Mouse (Mus musculus) liver, embryonic 15.5 days (tissue): Measurements from ENCODE around the gene Ptbp1. TPM values are rescaled to one million over a fixed set of nuclear protein-coding genes. Genes with fewer than 3 reads are reported as not detected.

Experiments
- ATAC-seq: fragments of 200-750 bp; cut with Nextera tagmentation; 2 replicates; pipeline ENCODE4 v1.8.0; 2017; ENCODE audit warnings: moderate number of reproducible peaks, mild to moderate bottlenecking, moderate library complexity; ENCODE audit not compliant: insufficient read depth
- H3K27ac ChIP-seq: fragments of 300-500 bp; sonication (generic); replicated peaks from 2 replicates; pipeline ENCODE4 v1.5.1; 2015; ENCODE audit warnings: mild to moderate bottlenecking, inconsistent platforms
- H3K27me3 ChIP-seq: fragments of 300-500 bp; sonication (generic); 2 replicates; pipeline ENCODE4 v1.6.1; 2015; ENCODE audit warnings: mild to moderate bottlenecking, inconsistent platforms
- H3K36me3 ChIP-seq: fragments of 300-500 bp; sonication (generic); replicated peaks from 2 replicates; pipeline ENCODE4 v1.6.1; 2015; ENCODE audit warnings: moderate library complexity, mild to moderate bottlenecking, inconsistent platforms
- H3K4me1 ChIP-seq: fragments of 300-500 bp; sonication (generic); replicated peaks from 2 replicates; pipeline ENCODE4 v1.6.1; 2015; ENCODE audit warnings: inconsistent platforms
- H3K4me2 ChIP-seq: fragments of 300-500 bp; sonication (generic); 2 replicates; pipeline ENCODE4 v1.6.1; 2015; ENCODE audit warnings: moderate library complexity, mild to moderate bottlenecking, inconsistent platforms
- H3K4me3 ChIP-seq: fragments of 300-500 bp; sonication (generic); replicated peaks from 2 replicates; pipeline ENCODE4 v1.5.1; 2015; ENCODE audit warnings: mild to moderate bottlenecking, inconsistent platforms
- H3K9ac ChIP-seq: fragments of 300-500 bp; sonication (generic); 2 replicates; pipeline ENCODE4 v1.6.1; 2015; ENCODE audit warnings: moderate library complexity, mild to moderate bottlenecking, inconsistent platforms
- H3K9me3 ChIP-seq: fragments of 300-500 bp; sonication (generic); replicated peaks from 2 replicates; pipeline ENCODE4 v1.6.1; 2016; ENCODE audit warnings: inconsistent platforms
- WGBS: fragments of 180-500 bp; shearing (Covaris S2); methylation state at CpG from one replicate; pipeline ENCODE4 v1.1.7; 2015; ENCODE audit warnings: mixed read lengths; ENCODE audit not compliant: insufficient replicate concordance; 5-methylcytosine and 5-hydroxymethylcytosine counted together
- polyA plus RNA-seq: library from polyadenylated mRNA; unstranded; fragments of >200 nt; fragmentation: Nextera tagmentation; extraction: Ambion mirVana; gene quantifications from 2 replicates; pipeline ENCODE4 v1.2.1, GENCODE M21; 2015

Ptbp1 gene
- polyA plus RNA-seq, 1 experiment from 2014 or later = 120 TPM

DNA sequence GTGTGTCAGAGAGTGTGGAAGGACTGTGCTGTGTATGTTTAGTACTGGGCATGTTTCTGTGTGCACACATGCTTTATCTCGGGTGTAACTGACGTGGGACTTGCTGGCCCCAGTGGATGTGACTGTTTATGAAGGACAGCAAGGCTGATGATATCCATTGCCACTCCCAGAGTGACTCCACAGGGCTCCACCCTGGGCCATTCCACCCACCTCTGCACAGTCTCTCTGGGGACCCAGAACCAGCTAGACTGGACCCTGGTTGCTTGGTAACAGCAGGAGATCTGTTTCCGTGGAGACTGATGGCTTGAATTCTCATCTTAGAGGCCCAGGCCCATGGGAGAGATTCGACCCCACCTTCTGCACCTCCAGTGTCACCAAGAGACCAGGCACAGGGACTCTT is 36.0 kb upstream of the Ptbp1 start:
- no peak for ATAC-seq
- Histone ChIP-seq H3K4me1 (peaks cover 11% of the 10 kb centered on the region), H3K36me3 (no peaks in the 10 kb centered on the region), H3K27me3 (no peaks in the 10 kb centered on the region), H3K4me2 (no peak overlapping the region), H3K4me3 (no peak overlapping the region), H3K27ac (no peak overlapping the region), H3K9me3 (no peaks in the 10 kb centered on the region), H3K9ac (no peak overlapping the region)
- WGBS = 43% methylated on average over 4 of the region's 4 CpGs

DNA sequence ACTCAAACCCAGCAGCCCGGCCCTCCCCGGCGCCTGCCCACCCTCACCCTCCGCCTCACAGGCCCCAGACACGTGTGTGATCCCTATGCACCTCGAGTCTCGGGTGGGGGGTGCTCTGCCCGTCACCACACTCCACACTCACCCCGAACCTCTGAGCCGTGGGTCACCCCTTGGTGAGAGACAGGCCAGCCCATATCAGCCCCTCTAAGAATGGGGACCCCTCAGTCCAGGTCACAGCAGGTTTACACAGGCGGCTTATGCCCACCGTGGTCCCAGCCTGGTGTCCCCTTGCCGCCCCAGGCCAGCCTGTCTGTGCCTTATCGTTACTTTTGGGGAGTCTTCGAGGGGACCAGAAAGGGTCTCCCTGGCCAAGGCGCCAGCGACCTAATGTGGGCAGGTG is 34.6 kb upstream of the Ptbp1 start:
- H3K4me2 ChIP-seq = no peak overlapping the region
- no peaks in the 10 kb centered on the region for H3K27me3 ChIP-seq
- ATAC-seq = no peak
- WGBS = 79% methylated on average over 17 of the region's 17 CpGs
- H3K9ac ChIP-seq = no peak overlapping the region
- no peaks in the 10 kb centered on the region for H3K9me3 ChIP-seq
- H3K27ac ChIP-seq = no peak overlapping the region
- H3K4me3 ChIP-seq = no peak overlapping the region
- H3K36me3 ChIP-seq = no peaks in the 10 kb centered on the region
- peaks cover 21% of the 10 kb centered on the region for H3K4me1 ChIP-seq

DNA sequence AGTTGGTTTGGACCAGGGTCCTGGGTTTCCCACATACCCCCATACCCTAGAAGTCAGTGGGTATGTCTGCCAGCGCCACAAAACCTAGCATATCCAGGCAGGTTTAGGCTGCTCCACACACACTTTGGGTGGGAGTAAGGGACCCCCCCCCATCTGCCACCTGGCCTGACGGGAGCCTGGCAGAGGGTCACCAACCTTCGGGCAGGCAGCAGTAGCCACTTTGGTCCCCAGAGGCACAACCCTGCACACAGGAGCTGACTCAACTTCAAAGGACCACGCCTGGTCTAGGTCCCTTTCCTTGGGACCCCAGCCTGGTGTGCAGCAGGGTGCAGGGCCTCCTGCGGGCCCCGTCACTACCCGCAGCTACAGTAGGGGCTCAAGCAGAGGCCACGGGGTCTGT is 34.0 kb upstream of the Ptbp1 start:
- ATAC-seq = no peak
- no peaks in the 10 kb centered on the region for H3K36me3 ChIP-seq
- H3K4me1 ChIP-seq = peaks cover 24% of the 10 kb centered on the region
- H3K9me3 ChIP-seq = no peaks in the 10 kb centered on the region
- H3K4me3 ChIP-seq = no peak overlapping the region
- 70% methylated on average over 8 of the region's 8 CpGs for WGBS
- no peak overlapping the region for H3K27ac ChIP-seq
- no peak overlapping the region for H3K9ac ChIP-seq
- no peaks in the 10 kb centered on the region for H3K27me3 ChIP-seq
- no peak overlapping the region for H3K4me2 ChIP-seq

DNA sequence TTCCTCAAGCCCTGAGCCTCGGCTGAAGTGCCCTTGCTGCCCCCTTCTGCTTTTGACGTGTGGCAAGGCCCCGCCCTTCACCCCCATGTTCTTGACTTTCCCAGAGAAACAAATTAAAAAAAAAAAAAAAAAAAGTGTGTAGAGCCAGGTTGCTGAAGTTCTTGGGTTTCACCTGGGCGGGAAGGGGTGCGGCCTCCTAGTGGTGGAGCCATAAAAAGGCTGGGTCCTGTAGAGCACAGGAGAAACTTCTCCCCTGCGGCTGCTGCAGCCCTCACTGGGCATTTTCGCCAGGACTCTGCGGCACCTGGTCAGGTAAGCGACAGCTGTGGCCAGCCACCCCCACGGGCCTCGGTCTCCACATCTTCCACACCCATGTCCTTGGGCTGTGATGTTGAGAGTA is 33.4 kb upstream of the Ptbp1 start, which contains the start of gene Misp:
Misp (plus strand) TSS at position 208 of the 400 bp plus-strand sequence.
- Histone ChIP-seq H3K9me3 (no peaks in the 10 kb centered on the region), H3K27ac (no peak within 1 kb of the TSS), H3K4me1 (peaks cover 24% of the 10 kb centered on the region), H3K4me3 (no peak within 1 kb of the TSS), H3K36me3 (no peaks in the 10 kb centered on the region), H3K4me2 (no peak within 1 kb of the TSS), H3K9ac (no peak within 1 kb of the TSS), H3K27me3 (no peaks in the 10 kb centered on the region)
- WGBS = 57% methylated on average over 11 of the region's 11 CpGs
- ATAC-seq = no peak

DNA sequence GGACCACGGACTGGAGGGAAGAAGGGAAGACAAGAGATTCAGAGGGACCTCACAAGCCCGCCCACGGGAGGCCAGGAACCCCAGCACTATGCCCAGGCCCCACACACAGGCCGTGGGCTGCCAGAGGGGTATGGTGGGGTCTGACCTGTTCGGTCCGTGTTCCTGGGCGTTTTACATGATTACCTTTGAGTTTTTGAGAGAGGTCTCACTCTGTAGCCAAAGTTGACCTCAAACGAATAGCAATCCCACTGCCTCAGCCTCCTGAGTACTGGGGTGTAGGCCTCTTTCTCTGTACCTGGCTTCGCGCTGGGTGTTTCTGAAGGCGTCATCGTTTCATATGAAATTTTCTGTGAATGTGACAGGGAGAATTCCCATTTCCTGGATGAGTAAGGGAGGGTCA is 32.5 kb upstream of the Ptbp1 start:
- H3K4me3 ChIP-seq = no peak overlapping the region
- H3K9me3 ChIP-seq = no peaks in the 10 kb centered on the region
- H3K4me1 ChIP-seq = peaks cover 24% of the 10 kb centered on the region
- H3K27me3 ChIP-seq = no peaks in the 10 kb centered on the region
- no peak for ATAC-seq
- no peak overlapping the region for H3K27ac ChIP-seq
- H3K9ac ChIP-seq = no peak overlapping the region
- no peak overlapping the region for H3K4me2 ChIP-seq
- H3K36me3 ChIP-seq = no peaks in the 10 kb centered on the region
- WGBS = 74% methylated on average over 12 of the region's 12 CpGs

DNA sequence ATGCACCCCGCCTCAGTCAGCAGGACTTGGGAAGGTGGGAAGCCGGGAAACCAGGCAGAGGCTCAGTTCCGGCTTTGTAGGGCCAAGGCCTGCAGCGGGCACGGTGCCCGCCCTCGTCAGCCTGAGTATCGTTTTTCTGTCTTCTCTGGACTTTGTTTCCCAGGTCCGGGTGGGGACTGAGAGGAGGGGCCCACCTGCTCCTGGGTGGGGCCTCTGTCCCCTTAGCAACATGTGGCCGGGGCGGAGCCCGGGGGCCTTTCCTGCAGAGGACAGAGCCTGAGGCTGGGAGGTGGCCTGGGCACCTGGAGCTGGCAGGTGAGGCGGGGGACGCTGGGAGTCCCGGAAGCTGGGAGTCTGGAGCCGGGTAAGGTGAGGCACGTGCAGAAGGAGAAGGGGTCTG is 31.9 kb upstream of the Ptbp1 start:
- Histone ChIP-seq H3K4me2 (peak overlapping the region; percentile 23; the same call in 1 of the 2 replicates), H3K4me3 (no peak overlapping the region), H3K9me3 (no peaks in the 10 kb centered on the region), H3K9ac (no peak overlapping the region), H3K27me3 (no peaks in the 10 kb centered on the region), H3K4me1 (peaks cover 24% of the 10 kb centered on the region), H3K27ac (no peak overlapping the region), H3K36me3 (no peaks in the 10 kb centered on the region)
- 61% methylated on average over 17 of the region's 17 CpGs for WGBS
- ATAC-seq = no peak

DNA sequence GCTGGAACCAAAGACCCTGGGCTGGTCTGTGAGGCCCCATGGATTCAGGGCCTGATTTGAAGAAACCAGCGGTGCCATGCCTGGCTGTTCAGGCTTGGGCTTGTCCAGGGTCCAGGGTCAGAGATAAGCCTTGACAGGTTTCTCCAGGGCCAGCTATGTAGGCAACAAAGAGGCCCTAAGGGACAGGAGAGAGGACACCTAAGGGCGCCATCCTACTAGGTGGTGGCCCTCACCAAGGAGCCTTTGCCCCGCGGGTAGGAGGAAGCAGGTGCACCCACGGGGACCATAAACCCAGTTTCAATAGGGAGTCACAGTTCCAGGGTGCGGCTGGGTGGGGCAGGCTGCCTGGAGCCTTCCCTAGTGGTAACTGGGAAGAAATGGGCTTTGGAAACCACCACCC is 31.2 kb upstream of the Ptbp1 start:
- Histone ChIP-seq H3K36me3 (no peaks in the 10 kb centered on the region), H3K4me3 (no peak overlapping the region), H3K9me3 (no peaks in the 10 kb centered on the region), H3K27me3 (no peaks in the 10 kb centered on the region), H3K9ac (no peak overlapping the region), H3K4me1 (peaks cover 24% of the 10 kb centered on the region), H3K27ac (no peak overlapping the region), H3K4me2 (no peak overlapping the region)
- ATAC-seq = no peak
- WGBS = 52% methylated on average over 6 of the region's 6 CpGs

DNA sequence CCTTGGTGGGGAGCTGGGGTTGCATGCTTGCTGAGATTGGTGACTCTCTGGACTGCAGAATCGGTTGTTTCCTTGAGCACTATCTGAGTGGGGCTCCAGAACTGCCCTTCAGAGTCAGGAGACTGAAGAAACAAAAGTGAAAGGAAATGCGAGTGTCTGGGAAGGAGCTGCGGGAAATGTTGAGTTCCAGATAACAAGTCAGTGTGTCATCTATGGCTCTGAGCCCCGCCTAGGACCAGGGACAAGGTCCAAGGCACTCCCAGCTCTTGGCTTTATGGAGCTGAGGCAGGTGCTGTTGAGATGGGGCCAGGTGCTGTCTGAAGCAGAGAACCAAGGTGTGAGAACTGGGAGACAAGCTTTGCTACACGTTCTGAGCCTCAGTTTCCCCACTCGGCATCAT is 29.8 kb upstream of the Ptbp1 start:
- no peak overlapping the region for H3K27ac ChIP-seq
- no peak for ATAC-seq
- 24% methylated on average over 6 of the region's 6 CpGs for WGBS
- H3K4me2 ChIP-seq = peak overlapping the region; percentile 36; the same call in 1 of the 2 replicates
- H3K27me3 ChIP-seq = no peaks in the 10 kb centered on the region
- no peaks in the 10 kb centered on the region for H3K36me3 ChIP-seq
- no peak overlapping the region for H3K4me3 ChIP-seq
- H3K4me1 ChIP-seq = peaks cover 24% of the 10 kb centered on the region
- H3K9ac ChIP-seq = no peak overlapping the region
- H3K9me3 ChIP-seq = no peaks in the 10 kb centered on the region

DNA sequence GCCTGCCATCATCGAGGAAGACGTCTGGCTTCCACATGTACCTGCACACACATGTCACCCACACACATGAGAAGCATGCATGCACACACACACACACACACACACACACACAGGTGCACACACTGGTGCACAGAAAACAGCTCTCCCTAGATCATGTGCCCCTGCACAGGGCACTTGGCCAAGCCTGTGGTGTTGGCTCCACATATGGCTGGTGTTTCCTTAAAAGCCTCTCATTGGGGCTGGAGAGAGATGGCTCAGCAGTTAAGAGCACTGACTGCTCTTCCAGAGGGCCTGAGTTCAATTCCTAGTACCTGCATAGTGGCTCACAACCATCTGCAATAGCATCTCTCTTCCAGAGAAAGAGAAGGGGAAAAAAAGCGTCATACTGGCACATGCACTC is 22.6 kb upstream of the Ptbp1 start:
- no peak overlapping the region for H3K9ac ChIP-seq
- no peak overlapping the region for H3K4me3 ChIP-seq
- H3K4me1 ChIP-seq = no peaks in the 10 kb centered on the region
- no peaks in the 10 kb centered on the region; the same call in 1 of the 2 replicates for H3K27me3 ChIP-seq
- no peak overlapping the region for H3K4me2 ChIP-seq
- no peak overlapping the region for H3K27ac ChIP-seq
- no peaks in the 10 kb centered on the region for H3K36me3 ChIP-seq
- WGBS = 57% methylated on average over 3 of the region's 3 CpGs
- no peaks in the 10 kb centered on the region for H3K9me3 ChIP-seq
- no peak for ATAC-seq

DNA sequence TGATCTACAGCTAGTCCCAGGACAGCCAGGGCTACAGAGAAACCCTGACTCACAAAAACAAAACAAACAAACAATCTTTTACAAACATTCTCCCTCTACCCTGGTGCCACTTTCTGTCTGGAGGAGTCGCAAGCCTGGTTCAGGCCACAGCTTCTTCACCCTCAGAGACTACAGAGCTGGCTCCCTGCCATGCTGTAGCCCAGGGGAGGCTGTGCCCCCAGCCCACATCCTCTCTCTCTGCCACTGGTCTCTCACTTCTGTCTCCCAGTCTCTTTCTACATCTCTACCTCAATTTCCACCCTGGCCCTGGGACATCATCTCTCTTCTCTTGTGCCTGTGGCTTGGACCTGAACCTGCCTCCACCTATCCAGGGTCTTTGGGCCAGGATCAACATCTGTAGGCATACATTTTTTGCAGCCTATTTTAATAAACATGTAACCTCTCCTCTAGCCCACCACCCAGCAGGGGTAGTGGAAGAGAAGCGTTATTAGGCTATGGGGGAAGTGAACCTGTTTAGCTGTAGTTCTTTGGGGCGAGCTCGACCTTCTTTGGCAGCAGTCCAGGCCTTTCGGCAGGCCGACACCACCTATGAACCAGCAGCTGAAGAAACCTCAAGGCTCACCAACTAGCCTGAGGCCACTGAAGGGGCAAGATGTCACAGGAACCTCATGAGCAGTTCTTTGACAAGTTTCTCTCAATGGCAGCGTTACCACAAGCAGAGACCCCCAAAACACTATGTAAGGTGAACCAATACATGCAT is 22.0 kb upstream of the Ptbp1 start:
- Histone ChIP-seq H3K9ac (no peak overlapping the region), H3K27ac (no peak overlapping the region), H3K4me3 (no peak overlapping the region), H3K4me1 (no peaks in the 10 kb centered on the region), H3K27me3 (no peaks in the 10 kb centered on the region; the same call in 1 of the 2 replicates), H3K36me3 (no peaks in the 10 kb centered on the region), H3K4me2 (no peak overlapping the region), H3K9me3 (no peaks in the 10 kb centered on the region)
- no peak for ATAC-seq
- 48% methylated on average over 7 of the region's 7 CpGs for WGBS

DNA sequence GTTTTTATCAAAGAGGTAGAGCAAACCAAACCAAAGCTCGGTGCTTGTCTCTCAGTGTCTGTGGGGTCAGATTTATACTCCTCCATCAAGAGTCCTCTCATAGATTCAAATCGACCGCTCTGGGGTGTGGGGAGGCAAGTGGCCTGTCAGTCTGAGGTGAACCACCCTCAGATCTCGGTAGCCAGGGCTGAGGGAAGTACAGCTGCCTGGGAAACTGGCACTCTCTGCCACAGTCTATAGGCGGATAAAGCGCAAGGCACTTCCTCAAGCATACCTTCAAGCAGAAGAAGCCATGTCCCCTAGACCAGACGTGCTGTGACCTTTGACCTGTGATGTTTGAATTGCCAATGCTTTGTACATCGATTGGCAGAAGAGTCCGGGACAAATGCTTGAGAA is 21.4 kb upstream of the Ptbp1 start:
- no peak overlapping the region for H3K4me3 ChIP-seq
- 47% methylated on average over 9 of the region's 9 CpGs for WGBS
- H3K27ac ChIP-seq = no peak overlapping the region
- H3K36me3 ChIP-seq = no peaks in the 10 kb centered on the region
- H3K4me2 ChIP-seq = no peak overlapping the region
- ATAC-seq = no peak
- H3K27me3 ChIP-seq = no peaks in the 10 kb centered on the region; the same call in 1 of the 2 replicates
- H3K9me3 ChIP-seq = no peaks in the 10 kb centered on the region
- no peaks in the 10 kb centered on the region for H3K4me1 ChIP-seq
- no peak overlapping the region for H3K9ac ChIP-seq
